9 mouse cellular contexts compared by ENCODE assay signal in the genomic region with DNA sequence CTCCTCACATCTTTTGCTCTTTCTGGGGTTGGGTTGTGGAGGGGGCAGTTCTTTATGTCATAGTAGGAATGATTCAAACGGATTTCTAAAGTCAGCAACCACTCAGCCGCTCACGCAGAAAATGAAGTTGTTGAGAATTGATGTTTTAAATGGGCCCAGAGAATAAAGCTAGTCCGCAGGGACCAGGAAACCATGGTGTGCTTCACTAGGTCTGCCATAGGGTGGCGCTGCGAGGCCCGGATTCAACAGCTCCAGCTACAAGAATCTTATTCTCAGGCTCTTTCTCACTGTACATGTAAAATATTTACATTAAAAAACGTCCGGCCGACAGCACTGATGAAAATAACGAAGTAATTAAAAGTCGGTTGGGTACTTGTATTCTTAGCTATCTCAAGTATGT.
DNase-seq lines count a peak whose midpoint lies in the region; ATAC-seq lines count a peak whose summit lies in the region.
"Had no signal": no experiment of that assay in that cellular context is flagged by ENCODE, and none has a peak within 500 bp of the region (broad histone marks: within the 10 kb centered on the region; RNA-seq: fewer than 3 reads in every experiment).

No protein-coding gene starts in this region.

- H3K27me3 ChIP-seq in midbrain, embryonic 16.5 days (ENCODE audit: control insufficient read depth, insufficient read depth, low read depth, low read length): peaks cover 3% of the 10 kb centered on the region; the same call in 1 of the 2 replicates

- H3K4me1 ChIP-seq in midbrain, embryonic 16.5 days (ENCODE audit: control insufficient read depth, insufficient read depth, low read length): no peaks in the 10 kb centered on the region

- H3K36me3 ChIP-seq in midbrain, embryonic 16.5 days (ENCODE audit: control insufficient read depth, insufficient read depth, low read length): no peaks in the 10 kb centered on the region

- peak; percentile 78; the same call in 1 of the 2 replicates for ATAC-seq in midbrain, embryonic 16.5 days

- no peak overlapping the region for H3K9ac ChIP-seq in midbrain, embryonic 16.5 days (ENCODE audit: low read depth, low read length)

- no peaks in the 10 kb centered on the region for H3K9me3 ChIP-seq in midbrain, embryonic 16.5 days (replicated peaks; ENCODE audit: control insufficient read depth, low read length, poor library complexity, severe bottlenecking)

- no peak overlapping the region for H3K27ac ChIP-seq in midbrain, embryonic 16.5 days (ENCODE audit: low read length)
- H3K27ac ChIP-seq: macrophage had no signal

- no peak overlapping the region for H3K4me3 ChIP-seq in midbrain, embryonic 16.5 days (ENCODE audit: low read depth, low read length)
- H3K4me3 ChIP-seq: erythroblast, embryonic 14.5 days had no signal

- DNase-seq in thymus, postnatal 4 days: peak; percentile 23
- DNase-seq in thymus, postnatal 10 days (ENCODE audit: low spot score in 2 of 2): no peak
- peak; percentile 52 to 70 for DNase-seq in cerebellum, postnatal 25 days
- peak; percentile 24 to 70 for DNase-seq in frontal cortex, postnatal 10 days (ENCODE audit: low spot score in 2 of 2)
- peak; percentile 36 to 80 for DNase-seq in layer of hippocampus, postnatal 25 days (ENCODE audit: extremely low spot score in 1 of 2, low spot score in 1 of 2)
- DNase-seq in spleen, postnatal 4 days (ENCODE audit: low spot score in 2 of 2): no peak

- no peak overlapping the region for H3K4me2 ChIP-seq in midbrain, embryonic 16.5 days (ENCODE audit: low read length)

- 19% methylated on average over 12 of the region's 12 CpGs for WGBS in midbrain, embryonic 16.5 days

Comparison
In these comparisons a context has a peak if more than half of its experiments do, and no peak if none do; other contexts are left out.
1. DNase-seq: peak in thymus, postnatal 4 days (single experiment), cerebellum, postnatal 25 days (2 of 2), frontal cortex, postnatal 10 days (2 of 2) and layer of hippocampus, postnatal 25 days (2 of 2); none in thymus, postnatal 10 days (0 of 2) and spleen, postnatal 4 days (0 of 2).